Mouse (Mus musculus) right cerebral cortex, postnatal 4 days (tissue): ENCODE results near the gene Psmd6.

Source experiments
- DNase-seq: peaks from one replicate; pipeline ENCODE4 v3.0.0-alpha.2; 2022

Psmd6 gene

GRCm38 (mm10) chr14:14120230-14121096 is at the start of gene Psmd6:
Psmd6 (minus strand) TSS chr14:14120984.
- DNase-seq: peak; percentile 91

GRCm38 (mm10) chr14:14110710-14111109 is 10.1 kb downstream of the Psmd6 start:
- DNase-seq: no peak

- DNase-seq: no peak
These were observed 15.9 kb downstream of the Psmd6 start for GRCm38 (mm10) chr14:14104930-14105318.

GRCm38 (mm10) chr14:14104213-14104929 is 16.4 kb downstream of the Psmd6 start:
- DNase-seq: no peak

- DNase-seq: no peak
These were observed 19.5 kb downstream of the Psmd6 start for GRCm38 (mm10) chr14:14101296-14101695.

GRCm38 (mm10) chr14:14100773-14101280 is 20.0 kb downstream of the Psmd6 start:
- no peak for DNase-seq

- DNase-seq: peak; percentile 97
These were observed 22.3 kb downstream of the Psmd6 start for GRCm38 (mm10) chr14:14098330-14098980.

GRCm38 (mm10) chr14:14090571-14090970 is 30.2 kb downstream of the Psmd6 start:
- no peak for DNase-seq

- DNase-seq: no peak
These were observed 32.6 kb downstream of the Psmd6 start for GRCm38 (mm10) chr14:14088016-14088791.

- DNase-seq: no peak
These were observed 33.4 kb downstream of the Psmd6 start for GRCm38 (mm10) chr14:14087348-14087747.

- no peak for DNase-seq
These were observed 34.0 kb downstream of the Psmd6 start for GRCm38 (mm10) chr14:14086711-14087263.

- no peak for DNase-seq
These were observed 37.0 kb downstream of the Psmd6 start for GRCm38 (mm10) chr14:14083811-14084210.

- DNase-seq: no peak
These were observed 40.1 kb downstream of the Psmd6 start for GRCm38 (mm10) chr14:14080604-14081194.

GRCm38 (mm10) chr14:14071456-14071855 is 49.3 kb downstream of the Psmd6 start:
- DNase-seq: no peak

GRCm38 (mm10) chr14:14070541-14071315 is 50.1 kb downstream of the Psmd6 start:
- no peak for DNase-seq

- no peak for DNase-seq
These were observed 52.2 kb downstream of the Psmd6 start for GRCm38 (mm10) chr14:14068553-14068952.

- no peak for DNase-seq
These were observed 52.9 kb downstream of the Psmd6 start for GRCm38 (mm10) chr14:14067648-14068472.

GRCm38 (mm10) chr14:14066241-14066640 is 54.5 kb downstream of the Psmd6 start:
- no peak for DNase-seq

- DNase-seq: no peak
These were observed 55.7 kb downstream of the Psmd6 start for GRCm38 (mm10) chr14:14065142-14065498.
